Mouse (Mus musculus) liver, postnatal 0 days (tissue): ENCODE results near the gene Dlg2. TPM values are rescaled to one million over a fixed set of nuclear protein-coding genes. Genes with fewer than 3 reads are reported as not detected.
A peak's percentile ranks its signal among the peaks of the same experiment; 100 is the strongest.

ENCODE experiments used
- ATAC-seq: fragments of 200-750 bp; cut with Nextera tagmentation; 2 replicates; pipeline ENCODE4 v1.8.0; 2017; ENCODE audit warnings: mild to moderate bottlenecking, moderate library complexity
- DNase-seq: peaks from one replicate; pipeline ENCODE4 v3.0.0-alpha.2; 2016
- H3K27ac ChIP-seq: fragments of 300-500 bp; sonication (generic); 2 replicates; pipeline ENCODE4 v1.5.1; 2014; ENCODE audit warnings: antibody characterized with exemption, moderate library complexity, mild to moderate bottlenecking, low read depth
- H3K27me3 ChIP-seq: fragments of 300-500 bp; sonication (generic); 2 replicates; pipeline ENCODE4 v1.6.1; 2014; ENCODE audit warnings: low read length, control low read depth, mixed read lengths; ENCODE audit not compliant: insufficient read depth
- H3K36me3 ChIP-seq: fragments of 300-500 bp; sonication (generic); replicated peaks from 2 replicates; pipeline ENCODE4 v1.6.1; 2014; ENCODE audit warnings: mild to moderate bottlenecking, control low read depth, low read length, moderate library complexity, mixed read lengths; ENCODE audit not compliant: insufficient read depth
- H3K4me1 ChIP-seq: fragments of 300-500 bp; sonication (generic); 2 replicates; pipeline ENCODE4 v1.6.1; 2014; ENCODE audit warnings: antibody characterized with exemption, mild to moderate bottlenecking, control low read depth; ENCODE audit not compliant: insufficient read depth
- H3K4me2 ChIP-seq: fragments of 300-500 bp; sonication (generic); 2 replicates; pipeline ENCODE4 v1.6.1; 2014; ENCODE audit warnings: low read depth, mild to moderate bottlenecking, low read length, moderate library complexity, mixed read lengths
- H3K4me3 ChIP-seq: fragments of 300-500 bp; sonication (generic); 2 replicates; pipeline ENCODE4 v1.5.1; 2014; ENCODE audit warnings: low read depth, low read length
- H3K9ac ChIP-seq: fragments of 300-500 bp; sonication (generic); replicated peaks from 2 replicates; pipeline ENCODE4 v1.6.1; 2014; ENCODE audit warnings: mild to moderate bottlenecking, moderate library complexity
- H3K9me3 ChIP-seq: fragments of 300-500 bp; sonication (generic); 2 replicates; pipeline ENCODE4 v1.6.1; 2016; ENCODE audit warnings: mild to moderate bottlenecking, control low read depth, low read length, mixed read lengths
- CTCF ChIP-seq: sonication (generic); IDR thresholded peaks from 2 replicates; pipeline ENCODE4 v1.5.1; 2016; ENCODE audit warnings: antibody characterized with exemption, low read depth
- EP300 ChIP-seq: IDR thresholded peaks from 2 replicates; pipeline ENCODE4 v1.6.1; 2016; ENCODE audit warnings: antibody characterized with exemption, low read depth, mild to moderate bottlenecking
- WGBS: fragments of 180-500 bp; shearing (Covaris S2); extraction: QIAGEN DNeasy Blood & Tissue Kit; methylation state at CpG from one replicate; pipeline ENCODE4 v1.1.7; 2014; ENCODE audit not compliant: insufficient replicate concordance; 5-methylcytosine and 5-hydroxymethylcytosine counted together
- polyA plus RNA-seq: library from polyadenylated mRNA; unstranded; fragments of >200 nt; fragmentation: Nextera tagmentation; extraction: Ambion mirVana; gene quantifications from 2 replicates; pipeline ENCODE4 v1.2.1, GENCODE M21; 2015

The Dlg2 gene
- polyA plus RNA-seq, 1 experiment from 2014 or later = 0.41 TPM

DNA sequence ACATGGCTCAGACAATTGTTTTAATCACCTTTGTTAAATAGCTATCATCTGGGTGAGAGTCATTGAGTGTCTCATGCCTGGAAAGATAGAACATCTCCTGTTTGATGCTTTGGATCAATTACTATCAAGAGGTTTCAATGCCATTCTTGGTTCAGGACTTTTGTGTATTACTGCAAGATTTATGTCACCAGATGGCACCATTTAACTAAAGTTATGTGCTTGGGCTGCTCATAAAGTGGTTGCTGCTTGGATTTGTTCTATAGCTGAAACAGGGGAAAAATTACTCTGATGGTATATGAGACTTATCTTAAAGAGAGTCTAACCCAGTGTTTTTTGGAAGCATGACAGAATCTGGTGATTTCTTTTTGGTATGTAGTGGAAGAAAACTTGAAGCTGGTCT, 35.8 kb downstream of the Dlg2 start:
- H3K9ac ChIP-seq = no peak overlapping the region
- H3K4me1 ChIP-seq = no peaks in the 10 kb centered on the region
- H3K27ac ChIP-seq = no peak overlapping the region
- no peaks in the 10 kb centered on the region for H3K36me3 ChIP-seq
- no peak overlapping the region for H3K4me2 ChIP-seq
- no peaks in the 10 kb centered on the region for H3K27me3 ChIP-seq
- TF ChIP-seq CTCF (peak; percentile 45), EP300 (no peak)
- DNase-seq (no peak), ATAC-seq (no peak)
- no peak overlapping the region for H3K4me3 ChIP-seq
- H3K9me3 ChIP-seq = no peaks in the 10 kb centered on the region

DNA sequence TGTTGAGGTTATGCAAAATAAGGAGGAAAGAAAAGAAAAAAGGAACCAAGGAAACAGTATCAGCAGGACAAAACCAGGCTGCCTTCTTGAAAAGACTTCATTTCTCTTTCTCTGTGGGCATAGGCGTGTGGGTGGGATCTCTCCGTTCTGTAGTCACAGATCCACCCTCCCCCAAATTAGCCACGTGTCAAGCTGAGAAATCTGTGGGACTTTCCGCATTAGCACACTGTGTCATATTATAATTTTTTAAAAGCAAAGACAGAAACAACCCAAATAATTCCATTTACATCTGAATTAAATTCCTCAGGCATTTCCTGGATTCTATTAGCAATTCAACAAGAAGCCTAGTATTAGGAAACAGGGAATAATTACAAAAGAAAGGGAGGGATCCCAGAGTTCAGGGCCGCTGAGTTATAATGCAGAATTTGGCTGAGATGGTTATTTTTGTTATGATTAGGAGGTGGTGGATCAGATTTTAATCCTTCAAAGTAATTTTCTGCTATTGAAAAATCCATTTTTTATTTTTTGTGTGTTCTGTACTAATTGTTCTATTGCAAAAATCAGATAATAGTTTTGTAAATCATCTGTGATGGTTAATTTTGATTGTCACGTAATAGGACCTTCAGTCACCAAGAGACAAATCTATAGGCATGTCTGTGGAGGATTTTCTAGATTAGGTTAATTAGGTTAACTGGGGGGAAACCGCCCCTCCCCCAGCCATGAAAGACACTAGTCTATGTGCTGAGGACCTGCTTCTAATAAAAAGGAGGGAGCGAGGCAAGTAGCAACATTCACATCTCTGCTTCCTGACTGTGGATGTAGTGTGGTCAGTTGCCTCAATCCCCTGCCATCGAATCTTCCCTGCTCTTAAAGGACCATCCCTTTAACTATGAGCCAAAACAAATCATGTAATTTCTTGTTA, 63.3 kb downstream of the Dlg2 start:
- 60% methylated on average over 9 of the region's 9 CpGs for WGBS
- no peak for ATAC-seq
- Histone ChIP-seq H3K27ac (no peak overlapping the region), H3K9ac (no peak overlapping the region), H3K27me3 (no peaks in the 10 kb centered on the region), H3K9me3 (no peaks in the 10 kb centered on the region), H3K36me3 (no peaks in the 10 kb centered on the region), H3K4me3 (no peak overlapping the region), H3K4me2 (no peak overlapping the region), H3K4me1 (no peaks in the 10 kb centered on the region)
- TF ChIP-seq CTCF (no peak), EP300 (no peak)
- DNase-seq = no peak

GRCm38 (mm10) chr7:90540811-90541323, 64.4 kb downstream of the Dlg2 start:
- TF ChIP-seq EP300 (no peak), CTCF (no peak)
- Histone ChIP-seq H3K27me3 (no peaks in the 10 kb centered on the region), H3K4me1 (no peaks in the 10 kb centered on the region), H3K36me3 (no peaks in the 10 kb centered on the region), H3K4me2 (no peak overlapping the region), H3K27ac (no peak overlapping the region), H3K4me3 (no peak overlapping the region), H3K9ac (no peak overlapping the region), H3K9me3 (no peaks in the 10 kb centered on the region)
- WGBS = 65% methylated on average over 2 of the region's 2 CpGs
- ATAC-seq (no peak), DNase-seq (no peak)

DNA sequence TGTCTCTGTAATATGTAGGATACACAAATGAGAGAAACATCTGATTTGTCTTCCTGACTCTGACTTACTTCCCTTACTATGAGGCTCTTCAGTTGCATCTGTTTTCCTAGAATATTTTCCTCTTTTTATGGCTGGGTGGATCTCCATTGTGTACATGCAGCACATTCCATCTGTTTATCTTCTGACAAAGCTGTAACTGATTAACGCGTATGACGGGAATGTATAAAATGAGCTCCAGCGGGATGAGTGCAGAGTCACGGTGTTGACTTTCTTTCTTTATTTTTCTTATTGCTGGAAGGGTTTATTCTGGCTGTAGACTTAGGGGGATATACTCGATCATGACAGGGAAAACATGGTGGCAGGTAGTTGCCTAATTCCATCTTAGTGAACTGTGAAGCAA, 76.9 kb downstream of the Dlg2 start:
- H3K4me3 ChIP-seq = no peak overlapping the region
- no peaks in the 10 kb centered on the region for H3K4me1 ChIP-seq
- TF ChIP-seq EP300 = no peak
- TF ChIP-seq CTCF = no peak
- no peaks in the 10 kb centered on the region for H3K27me3 ChIP-seq
- no peaks in the 10 kb centered on the region for H3K36me3 ChIP-seq
- no peak overlapping the region for H3K27ac ChIP-seq
- H3K9me3 ChIP-seq = no peaks in the 10 kb centered on the region
- no peak for ATAC-seq
- H3K4me2 ChIP-seq = no peak overlapping the region
- no peak for DNase-seq
- no peak overlapping the region for H3K9ac ChIP-seq
- WGBS = 76% methylated on average over 6 of the region's 6 CpGs

DNA sequence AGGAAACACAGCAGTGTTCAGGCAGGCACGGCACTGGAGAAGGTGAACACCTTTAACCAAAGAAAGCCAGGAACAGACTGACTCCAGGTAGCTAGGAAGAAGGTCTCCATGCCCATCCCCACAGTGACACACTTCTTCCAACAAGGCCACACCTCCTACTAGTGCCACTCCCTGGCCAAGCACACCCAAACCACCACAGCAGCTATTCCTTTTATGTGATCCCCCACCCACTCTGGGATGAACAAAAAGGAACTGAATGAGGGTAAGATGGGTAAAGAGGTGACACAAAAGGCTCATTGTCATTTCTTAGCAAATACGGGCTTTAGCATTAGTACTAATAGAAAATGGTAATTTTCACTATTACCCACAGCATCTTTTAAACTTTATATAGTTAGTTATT, 77.9 kb downstream of the Dlg2 start:
- 70% methylated on average over 2 of the region's 2 CpGs for WGBS
- Histone ChIP-seq H3K9me3 (no peaks in the 10 kb centered on the region), H3K27me3 (no peaks in the 10 kb centered on the region), H3K36me3 (no peaks in the 10 kb centered on the region), H3K4me3 (no peak overlapping the region), H3K27ac (no peak overlapping the region), H3K9ac (no peak overlapping the region), H3K4me2 (no peak overlapping the region), H3K4me1 (no peaks in the 10 kb centered on the region)
- TF ChIP-seq CTCF (no peak), EP300 (no peak)
- ATAC-seq (no peak), DNase-seq (no peak)

DNA sequence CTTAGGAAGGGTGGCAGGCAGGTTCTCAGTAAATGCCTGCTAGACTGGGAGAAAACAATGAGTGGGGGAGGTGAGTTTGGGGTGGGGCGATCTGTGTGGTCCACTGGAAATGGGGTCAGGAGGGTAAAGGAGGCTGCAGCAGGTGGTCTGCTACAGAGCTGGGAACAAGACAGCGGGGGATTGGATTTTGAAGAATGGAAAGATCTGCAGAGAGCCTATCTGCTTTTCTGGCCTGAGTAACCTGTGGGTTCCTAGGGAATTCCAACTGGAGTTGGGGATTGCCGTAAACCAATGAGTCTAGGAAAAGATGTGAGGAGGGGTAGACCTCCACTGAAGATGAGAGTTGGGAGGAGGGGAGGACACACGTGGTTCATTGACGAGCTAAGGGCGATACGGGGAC, 92.7 kb downstream of the Dlg2 start:
- H3K4me3 ChIP-seq = no peak overlapping the region
- H3K27ac ChIP-seq = no peak overlapping the region
- no peak for ATAC-seq
- no peaks in the 10 kb centered on the region for H3K4me1 ChIP-seq
- TF ChIP-seq EP300 (no peak), CTCF (no peak)
- no peaks in the 10 kb centered on the region for H3K9me3 ChIP-seq
- no peaks in the 10 kb centered on the region for H3K36me3 ChIP-seq
- H3K9ac ChIP-seq = no peak overlapping the region
- WGBS = 56% methylated on average over 7 of the region's 7 CpGs
- no peaks in the 10 kb centered on the region for H3K27me3 ChIP-seq
- H3K4me2 ChIP-seq = no peak overlapping the region
- no peak for DNase-seq
